Mouse (Mus musculus) lung, postnatal 10 days (tissue): Measurements from ENCODE around the gene Cdk11b.
"Not testable (repeated sequence)": the region's sequence is repeated elsewhere in the genome, so short reads cannot be mapped to it uniquely, and the experiment has no call there.

Source experiments
- DNase-seq: peaks from one replicate; pipeline ENCODE4 v3.0.0; 2021

The Cdk11b gene

GRCm38 (mm10) chr4:155606825-155607224 lies 17.8 kb upstream of the Cdk11b start:
- DNase-seq = no peak

DNA sequence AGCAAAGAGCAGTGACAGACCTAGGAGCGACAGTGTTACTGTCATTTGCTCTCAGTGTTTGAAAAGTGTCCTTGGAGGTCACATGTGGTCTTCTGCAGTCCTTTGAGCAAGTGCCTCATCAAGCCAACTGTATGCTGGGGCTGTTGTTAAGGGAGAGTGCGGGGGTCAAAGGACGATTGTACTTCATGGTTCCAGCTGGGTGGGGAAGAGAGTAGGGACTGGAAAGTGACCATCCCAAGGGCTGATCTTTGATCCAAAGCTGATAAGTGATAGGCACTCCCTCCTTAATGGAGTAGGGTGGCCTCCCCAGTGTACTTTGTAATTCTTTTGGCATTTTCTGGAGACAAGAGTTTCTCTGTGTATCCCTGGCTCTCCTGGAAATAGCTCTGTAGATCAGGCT lies 12.8 kb upstream of the Cdk11b start:
- no peak for DNase-seq

- no peak for DNase-seq
These were observed 11.4 kb upstream of the Cdk11b start for GRCm38 (mm10) chr4:155613264-155613663.

DNA sequence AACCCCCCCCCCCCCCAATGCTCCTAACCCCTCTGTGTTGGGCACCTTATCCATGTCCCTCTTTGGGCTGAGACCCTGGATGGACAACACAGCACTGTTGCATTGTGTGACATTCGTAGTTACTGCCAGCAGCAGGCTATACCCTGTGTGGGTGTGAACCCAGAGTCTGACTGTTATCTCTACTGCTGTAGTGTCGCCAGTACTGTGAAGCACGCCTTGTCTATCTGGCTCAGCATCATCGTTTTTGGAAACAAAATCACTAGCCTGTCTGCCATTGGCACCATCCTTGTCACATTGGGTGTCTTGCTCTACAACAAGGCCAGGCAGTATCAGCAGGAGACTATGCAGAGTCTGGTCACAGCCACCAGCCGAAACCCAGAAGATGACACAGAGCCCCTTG lies 6.3 kb upstream of the Cdk11b start:
- no peak for DNase-seq

- DNase-seq = no peak
These were observed 5.6 kb downstream of the Cdk11b start for GRCm38 (mm10) chr4:155630267-155630666.

- no peak for DNase-seq
These were observed 11.3 kb downstream of the Cdk11b start for GRCm38 (mm10) chr4:155635766-155636499.

GRCm38 (mm10) chr4:155643531-155643930 lies 18.9 kb downstream of the Cdk11b start:
- no peak for DNase-seq

DNA sequence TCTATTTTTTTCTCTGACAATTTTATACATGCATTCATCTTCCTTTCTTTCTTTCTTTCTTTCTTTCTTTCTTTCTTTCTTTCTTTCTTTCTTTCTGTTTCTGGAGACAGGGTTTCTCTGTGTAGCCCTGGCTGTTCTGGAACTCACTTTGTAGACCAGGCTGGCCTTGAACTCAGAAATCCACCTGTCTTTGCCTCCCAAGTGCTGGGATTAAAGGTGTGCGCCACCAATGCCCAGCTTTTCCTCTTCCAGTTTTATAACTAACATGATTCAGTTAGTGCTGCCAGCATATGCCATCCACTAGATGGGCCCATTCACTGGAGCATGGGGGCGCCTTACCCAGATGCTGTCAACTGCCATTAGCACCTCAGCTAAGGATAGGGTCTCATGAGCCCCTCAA lies 20.7 kb downstream of the Cdk11b start, which contains the start of gene Gm10563:
Gm10563 (minus strand) TSS at position 101 of the 400 bp plus-strand sequence.
- DNase-seq = not testable (repeated sequence)

GRCm38 (mm10) chr4:155645721-155646120 lies 21.1 kb downstream of the Cdk11b start:
- no peak for DNase-seq

DNA sequence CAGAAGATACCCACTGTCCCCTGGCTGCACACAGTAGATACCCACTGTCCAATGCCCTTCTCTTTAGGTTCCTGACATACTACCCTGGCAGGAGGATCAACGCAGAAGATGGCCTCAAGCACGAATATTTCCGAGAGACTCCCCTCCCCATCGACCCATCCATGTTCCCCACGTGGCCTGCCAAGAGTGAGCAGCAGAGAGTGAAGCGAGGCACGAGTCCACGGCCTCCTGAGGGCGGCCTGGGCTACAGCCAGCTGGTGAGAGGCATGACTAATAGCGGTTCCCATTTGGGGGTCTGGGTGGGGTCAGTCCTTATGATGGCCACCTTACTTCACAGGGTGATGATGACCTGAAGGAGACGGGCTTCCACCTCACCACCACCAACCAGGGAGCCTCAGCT lies 24.7 kb downstream of the Cdk11b start:
- no peak for DNase-seq

DNA sequence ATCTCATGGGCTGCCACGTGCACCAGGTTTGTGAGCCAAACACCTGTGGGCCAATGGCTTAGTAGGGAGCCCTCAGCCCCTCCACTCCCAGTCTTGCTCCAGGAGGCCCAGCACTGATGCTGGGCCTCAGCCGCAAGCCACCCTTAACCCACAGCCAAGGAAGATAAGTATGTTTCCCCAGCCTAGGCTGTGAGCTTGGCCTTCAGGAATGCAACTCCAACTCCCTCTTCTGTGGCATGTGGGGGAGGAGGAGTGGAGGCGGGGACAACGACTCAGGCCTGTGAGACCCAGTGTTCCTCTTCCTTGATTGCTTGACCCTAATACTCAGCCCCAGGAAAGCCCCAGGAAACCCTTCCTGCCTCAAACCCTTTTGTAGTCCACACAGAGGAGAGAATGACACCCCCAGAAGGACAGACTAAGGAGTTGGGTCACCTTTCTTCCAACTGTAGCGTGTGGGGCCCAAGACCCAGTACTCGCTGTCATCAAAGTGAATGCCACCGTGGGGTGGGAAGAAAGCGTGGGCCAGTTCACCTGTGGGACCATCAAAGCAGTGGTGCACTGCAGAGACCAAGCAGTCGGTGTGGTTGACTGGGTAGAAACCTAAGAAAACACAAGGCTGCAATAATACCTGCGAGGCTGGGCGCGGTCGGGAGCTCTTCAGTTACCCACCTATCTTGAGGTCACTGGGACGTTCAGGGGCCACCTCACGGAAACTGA lies 27.1 kb downstream of the Cdk11b start:
- DNase-seq = peak; percentile 84

- no peak for DNase-seq
These were observed 27.8 kb downstream of the Cdk11b start for GRCm38 (mm10) chr4:155652283-155653085.

- DNase-seq = peak; percentile 69
These were observed 28.4 kb downstream of the Cdk11b start, which contains the start of gene Mmp23 for GRCm38 (mm10) chr4:155653086-155653450. TSS of gene Mmp23 (minus strand) at chr4:155653384.

DNA sequence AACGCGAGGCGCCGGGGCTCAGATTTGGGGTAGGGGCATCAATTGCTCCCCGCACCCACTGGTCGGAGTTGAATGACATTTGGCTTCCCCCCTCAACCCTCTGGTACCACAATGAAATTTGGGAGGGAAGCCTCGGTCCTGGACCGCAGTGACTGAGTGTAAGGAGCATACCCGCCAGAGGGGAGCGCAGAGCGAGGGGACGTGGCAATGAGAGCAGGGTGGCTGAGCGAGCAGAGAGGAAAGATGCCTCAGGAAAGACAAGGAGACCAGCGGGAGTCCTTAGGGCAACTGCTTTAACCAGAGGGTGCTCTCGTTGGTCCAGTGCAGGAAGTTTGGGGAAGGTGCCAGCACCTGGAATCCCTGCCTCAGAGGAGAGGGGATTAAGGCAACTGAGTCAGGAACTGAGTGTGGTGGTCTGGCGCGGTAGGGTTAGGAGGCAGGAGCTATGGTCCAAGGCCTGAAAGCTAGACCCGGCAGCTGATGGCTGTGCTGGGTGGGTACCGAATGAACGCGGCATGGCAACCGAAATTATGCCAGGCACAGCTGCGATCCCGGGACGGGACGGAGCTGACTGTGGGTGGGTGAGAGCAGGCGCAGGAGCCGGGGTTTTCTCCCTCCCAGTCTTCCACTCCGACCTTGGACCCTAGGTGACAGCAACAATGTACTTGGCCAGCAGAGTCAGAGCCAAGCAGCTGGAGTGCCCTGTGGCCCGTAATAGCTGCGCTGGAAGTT lies 29.0 kb downstream of the Cdk11b start:
- DNase-seq = peak; percentile 65

- DNase-seq = no peak
These were observed 29.5 kb downstream of the Cdk11b start for GRCm38 (mm10) chr4:155654183-155654455.

- peak; percentile 59 for DNase-seq
These were observed 30.0 kb downstream of the Cdk11b start for GRCm38 (mm10) chr4:155654456-155655298.

DNA sequence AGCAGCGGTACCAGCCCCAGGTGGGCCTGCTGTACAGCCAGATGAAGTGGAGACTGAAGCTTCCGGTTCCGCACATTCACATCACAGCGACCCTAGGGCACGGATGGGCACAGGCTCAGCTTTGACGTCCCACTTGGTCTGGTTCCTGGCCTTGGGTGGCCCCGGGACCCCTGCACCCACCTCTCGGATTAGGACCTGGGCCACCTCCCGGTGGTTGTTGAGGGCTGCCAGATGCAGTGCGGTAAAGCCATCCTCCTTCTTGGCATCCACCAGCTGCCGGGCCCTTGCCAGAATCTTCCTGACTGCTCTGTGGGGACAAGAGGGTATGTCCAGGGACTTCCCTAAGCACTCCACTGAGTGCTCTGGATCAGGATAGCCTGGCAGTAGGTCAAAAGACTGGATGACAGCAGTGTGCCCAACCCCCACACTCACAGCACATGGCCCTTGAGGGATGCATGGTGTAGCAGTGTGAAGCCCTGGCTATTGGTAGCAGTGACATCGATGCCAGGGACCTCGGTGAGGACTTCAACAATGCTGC lies 31.6 kb downstream of the Cdk11b start:
- no peak for DNase-seq

- no peak for DNase-seq
These were observed 34.3 kb downstream of the Cdk11b start for GRCm38 (mm10) chr4:155658961-155659360.

GRCm38 (mm10) chr4:155660641-155661040 lies 36.0 kb downstream of the Cdk11b start:
- no peak for DNase-seq

- no peak for DNase-seq
These were observed 42.2 kb downstream of the Cdk11b start for GRCm38 (mm10) chr4:155666903-155667302.

DNA sequence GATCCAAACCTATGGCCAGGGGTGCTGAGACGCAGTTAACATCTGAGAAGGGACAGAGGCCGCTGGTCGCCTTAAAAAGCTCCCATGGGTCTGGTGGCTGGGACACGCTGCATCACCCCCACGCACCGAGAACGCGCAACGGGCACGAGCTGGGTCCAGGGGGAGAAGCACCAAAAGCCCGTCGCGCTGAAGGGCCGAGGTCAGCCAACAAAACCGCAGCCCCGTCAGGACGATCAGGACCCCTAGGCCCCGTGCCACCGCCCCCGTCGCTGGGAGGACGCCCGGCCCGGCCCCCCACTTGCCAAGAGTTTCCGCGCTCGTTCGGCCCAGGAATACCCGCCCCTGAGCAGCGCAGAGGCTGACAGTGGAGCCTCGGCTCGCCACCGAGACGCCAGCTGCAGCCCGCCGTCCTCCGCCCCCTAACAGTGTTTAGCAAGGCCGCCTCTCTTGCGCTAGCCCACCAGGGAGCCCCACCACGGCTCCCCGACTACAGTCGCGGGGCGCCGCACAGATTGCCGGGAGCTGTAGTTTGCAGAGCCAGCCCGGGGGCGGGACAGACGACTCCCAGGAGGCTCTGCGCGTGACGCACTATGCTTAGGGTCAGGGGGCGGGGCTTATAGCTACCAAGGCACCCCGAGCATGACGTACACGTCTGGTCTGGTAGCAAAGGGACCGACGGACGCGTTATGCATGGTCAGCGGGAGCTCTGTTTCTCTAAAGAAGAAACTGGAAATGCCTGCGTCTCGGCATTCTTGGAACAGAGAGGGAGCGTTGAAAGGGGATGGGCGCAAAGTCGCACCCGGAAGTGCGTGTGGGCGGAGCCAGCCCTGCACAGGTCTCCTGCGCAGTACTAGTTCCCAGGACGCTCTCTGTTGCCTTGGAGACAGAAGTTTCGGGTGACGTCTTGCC lies 44.3 kb downstream of the Cdk11b start, which contains the start of gene Mib2:
Mib2 (minus strand) TSS at position 510 of the 909 bp plus-strand sequence.
- DNase-seq = peak; percentile 98
